Mouse (Mus musculus): ENCODE measurements around the gene Sv2a. TPM values are rescaled to one million over a fixed set of nuclear protein-coding genes. Genes with fewer than 3 reads are reported as not detected.

The Sv2a gene
- total RNA-seq, 1 experiment: 7.2 TPM

GRCm38 (mm10) chr3:96182382-96182776, 1.4 kb downstream of the Sv2a start:
- Histone ChIP-seq H3K9ac (ENCODE audit: insufficient read depth, low read depth, low read length, poor library complexity, severe bottlenecking) (no peak overlapping the region), H3K36me3 (ENCODE audit: control insufficient read depth, insufficient read depth, low read length, poor library complexity, severe bottlenecking) (peaks cover 6% of the 10 kb centered on the region), H3K4me3 (ENCODE audit: insufficient read depth in 1 of 2, low read depth in 1 of 2, low read length in 2 of 2, poor library complexity in 1 of 2, severe bottlenecking in 1 of 2) (no peak overlapping the region), H3K9me3 (ENCODE audit: control insufficient read depth, insufficient read depth, low read depth, low read length) (no peaks in the 10 kb centered on the region), H3K4me1 (ENCODE audit: control insufficient read depth in 2 of 2, insufficient read depth in 2 of 2, low read length in 2 of 2, poor library complexity in 1 of 2) (peaks cover 4 to 23% of the 10 kb centered on the region in 2 experiments), H3K27ac (ENCODE audit: insufficient read depth, low read depth, low read length, poor library complexity, severe bottlenecking) (no peak overlapping the region)
- DNase-seq (ENCODE audit: low read depth, low spot score): no peak
- TF ChIP-seq ZNF384 (IDR thresholded peaks at IDR 0.05; ENCODE audit: low read depth, low read length) (no peak), HCFC1 (IDR thresholded peaks at IDR 0.05; ENCODE audit: borderline replicate concordance, insufficient read depth, low read length) (no peak)
- in situ Hi-C loops (cut with MboI; ENCODE audit: low sequenced_read_pairs in 2 of 2, unreplicated experiment in 2 of 2): no loop called here

GRCm38 (mm10) chr3:96192977-96193376, 12.0 kb downstream of the Sv2a start:
- Histone ChIP-seq H3K4me1 (ENCODE audit: control insufficient read depth in 2 of 2, insufficient read depth in 2 of 2, low read length in 2 of 2, poor library complexity in 1 of 2) (peaks cover 0 to 3% of the 10 kb centered on the region in 2 experiments; a peak in 2 of 4 replicates), H3K36me3 (ENCODE audit: control insufficient read depth, insufficient read depth, low read length, poor library complexity, severe bottlenecking) (no peaks in the 10 kb centered on the region), H3K9me3 (ENCODE audit: control insufficient read depth, insufficient read depth, low read depth, low read length) (no peaks in the 10 kb centered on the region), H3K4me3 (ENCODE audit: insufficient read depth in 1 of 2, low read depth in 1 of 2, low read length in 2 of 2, poor library complexity in 1 of 2, severe bottlenecking in 1 of 2) (no peak overlapping the region), H3K9ac (ENCODE audit: insufficient read depth, low read depth, low read length, poor library complexity, severe bottlenecking) (no peak overlapping the region), H3K27ac (ENCODE audit: insufficient read depth, low read depth, low read length, poor library complexity, severe bottlenecking) (no peak overlapping the region)
- no peak for TF ChIP-seq ZNF384 (IDR thresholded peaks at IDR 0.05; ENCODE audit: low read depth, low read length)
- TF ChIP-seq MAFK (IDR thresholded peaks at IDR 0.05; ENCODE audit: insufficient read depth, low read depth, low read length): no peak
- no peak for TF ChIP-seq HCFC1 (IDR thresholded peaks at IDR 0.05; ENCODE audit: borderline replicate concordance, insufficient read depth, low read length)
- TF ChIP-seq CHD2 (IDR thresholded peaks at IDR 0.05; ENCODE audit: low read depth, low read length): no peak
- TF ChIP-seq ZC3H11A (IDR thresholded peaks at IDR 0.05; ENCODE audit: borderline replicate concordance, low read depth, low read length): no peak
- in situ Hi-C loops (cut with MboI; ENCODE audit: low sequenced_read_pairs in 2 of 2, unreplicated experiment in 2 of 2): no loop called here
- DNase-seq (ENCODE audit: low read depth, low spot score): no peak

GRCm38 (mm10) chr3:96194966-96195365, 14.0 kb downstream of the Sv2a start:
- no peaks in the 10 kb centered on the region for H3K9me3 ChIP-seq (ENCODE audit: control insufficient read depth, insufficient read depth, low read depth, low read length)
- no peak overlapping the region for H3K4me3 ChIP-seq (ENCODE audit: insufficient read depth in 1 of 2, low read depth in 1 of 2, low read length in 2 of 2, poor library complexity in 1 of 2, severe bottlenecking in 1 of 2)
- TF ChIP-seq HCFC1 (IDR thresholded peaks at IDR 0.05; ENCODE audit: borderline replicate concordance, insufficient read depth, low read length): no peak
- peaks cover 0 to 4% of the 10 kb centered on the region in 2 experiments; a peak in 1 of 4 replicates for H3K4me1 ChIP-seq (ENCODE audit: control insufficient read depth in 2 of 2, insufficient read depth in 2 of 2, low read length in 2 of 2, poor library complexity in 1 of 2)
- H3K9ac ChIP-seq (ENCODE audit: insufficient read depth, low read depth, low read length, poor library complexity, severe bottlenecking): no peak overlapping the region
- no peak for DNase-seq (ENCODE audit: low read depth, low spot score)
- no peaks in the 10 kb centered on the region for H3K36me3 ChIP-seq (ENCODE audit: control insufficient read depth, insufficient read depth, low read length, poor library complexity, severe bottlenecking)
- H3K27ac ChIP-seq (ENCODE audit: insufficient read depth, low read depth, low read length, poor library complexity, severe bottlenecking): no peak overlapping the region
- in situ Hi-C loops (cut with MboI; ENCODE audit: low sequenced_read_pairs in 2 of 2, unreplicated experiment in 2 of 2): no loop called here

GRCm38 (mm10) chr3:96195616-96196313, 14.8 kb downstream of the Sv2a start:
- no peak for DNase-seq (ENCODE audit: low read depth, low spot score)
- Histone ChIP-seq H3K9me3 (ENCODE audit: control insufficient read depth, insufficient read depth, low read depth, low read length) (no peaks in the 10 kb centered on the region), H3K27ac (ENCODE audit: insufficient read depth, low read depth, low read length, poor library complexity, severe bottlenecking) (no peak overlapping the region), H3K9ac (ENCODE audit: insufficient read depth, low read depth, low read length, poor library complexity, severe bottlenecking) (peak overlapping the region; percentile 93; the same call in 1 of the 2 replicates), H3K36me3 (ENCODE audit: control insufficient read depth, insufficient read depth, low read length, poor library complexity, severe bottlenecking) (no peaks in the 10 kb centered on the region), H3K4me3 (ENCODE audit: insufficient read depth in 1 of 2, low read depth in 1 of 2, low read length in 2 of 2, poor library complexity in 1 of 2, severe bottlenecking in 1 of 2) (peak overlapping the region; percentile 75 to 85; a peak in 1 of 4 replicates), H3K4me1 (ENCODE audit: control insufficient read depth in 2 of 2, insufficient read depth in 2 of 2, low read length in 2 of 2, poor library complexity in 1 of 2) (peaks cover 0 to 4% of the 10 kb centered on the region in 2 experiments; a peak in 1 of 4 replicates)
- TF ChIP-seq ZNF384 (IDR thresholded peaks at IDR 0.05; ENCODE audit: low read depth, low read length): no peak
- TF ChIP-seq CHD2 (IDR thresholded peaks at IDR 0.05; ENCODE audit: low read depth, low read length): no peak
- no peak for TF ChIP-seq HCFC1 (IDR thresholded peaks at IDR 0.05; ENCODE audit: borderline replicate concordance, insufficient read depth, low read length)
- TF ChIP-seq ZC3H11A (IDR thresholded peaks at IDR 0.05; ENCODE audit: borderline replicate concordance, low read depth, low read length): no peak
- TF ChIP-seq MAFK (IDR thresholded peaks at IDR 0.05; ENCODE audit: insufficient read depth, low read depth, low read length): no peak
- in situ Hi-C loops (cut with MboI; ENCODE audit: low sequenced_read_pairs in 2 of 2, unreplicated experiment in 2 of 2): no loop called here

Measured in ES-E14 (cell line).